Mouse (Mus musculus) embryo, embryonic 9.5 days (tissue): ENCODE measurements around the gene Mamdc2.
A peak's percentile ranks its signal among the peaks of the same experiment; 100 is the strongest.
"Not testable (repeated sequence)": the region's sequence is repeated elsewhere in the genome, so short reads cannot be mapped to it uniquely, and the experiment has no call there.

ENCODE experiments used
- DNase-seq: peaks from one replicate; pipeline ENCODE4 v3.0.0-alpha.2; 2017; ENCODE audit errors: extremely low spot score

Gene Mamdc2

GRCm38 (mm10) chr19:23447988-23448497, at the start of gene Mamdc2:
Gene Mamdc2, minus strand, starts transcription at chr19:23448442.
- peak; percentile 60 for DNase-seq

- no peak for DNase-seq
These were observed 49.8 kb upstream of the Mamdc2 start for GRCm38 (mm10) chr19:23498011-23498410.

- DNase-seq = no peak
These were observed 49.1 kb upstream of the Mamdc2 start for GRCm38 (mm10) chr19:23497171-23497917.

GRCm38 (mm10) chr19:23496536-23496935, 48.3 kb upstream of the Mamdc2 start:
- DNase-seq = no peak

GRCm38 (mm10) chr19:23492663-23493062, 44.4 kb upstream of the Mamdc2 start:
- no peak for DNase-seq

GRCm38 (mm10) chr19:23490703-23491102, 42.5 kb upstream of the Mamdc2 start:
- DNase-seq = not testable (repeated sequence)

- DNase-seq = no peak
These were observed 41.5 kb upstream of the Mamdc2 start for GRCm38 (mm10) chr19:23489780-23490179.

GRCm38 (mm10) chr19:23487421-23487820, 39.2 kb upstream of the Mamdc2 start:
- no peak for DNase-seq

GRCm38 (mm10) chr19:23486631-23487270, 38.5 kb upstream of the Mamdc2 start:
- DNase-seq = no peak

- DNase-seq = no peak
These were observed 37.8 kb upstream of the Mamdc2 start for GRCm38 (mm10) chr19:23485940-23486600.

GRCm38 (mm10) chr19:23482571-23482970, 34.3 kb upstream of the Mamdc2 start:
- not testable (repeated sequence) for DNase-seq

GRCm38 (mm10) chr19:23479597-23479967, 31.3 kb upstream of the Mamdc2 start:
- no peak for DNase-seq

- peak; percentile 50 for DNase-seq
These were observed 30.8 kb upstream of the Mamdc2 start for GRCm38 (mm10) chr19:23478895-23479596.

- DNase-seq = no peak
These were observed 29.6 kb upstream of the Mamdc2 start for GRCm38 (mm10) chr19:23477826-23478225.

- no peak for DNase-seq
These were observed 19.6 kb upstream of the Mamdc2 start for GRCm38 (mm10) chr19:23467866-23468265.

- DNase-seq = no peak
These were observed 18.8 kb upstream of the Mamdc2 start for GRCm38 (mm10) chr19:23467011-23467410.

GRCm38 (mm10) chr19:23457492-23457891, 9.2 kb upstream of the Mamdc2 start:
- no peak for DNase-seq

- no peak for DNase-seq
These were observed 3.1 kb upstream of the Mamdc2 start for GRCm38 (mm10) chr19:23451361-23451760.

GRCm38 (mm10) chr19:23447221-23447987, 838 bp downstream of the Mamdc2 start:
- DNase-seq = peak; percentile 61

GRCm38 (mm10) chr19:23444910-23445845, 3.1 kb downstream of the Mamdc2 start:
- no peak for DNase-seq
